Mouse (Mus musculus) spleen, adult 2 months (tissue): Measurements from ENCODE around the gene Etv6. TPM values are rescaled to one million over a fixed set of nuclear protein-coding genes. Genes with fewer than 3 reads are reported as not detected.

Experiments used
- DNase-seq, 2 experiments: peaks; one replicate each; pipeline versions ENCODE4 v3.0.0 to v3.0.0-alpha.2; 2012 to 2021; ENCODE audit warnings: low spot score in 2 of 2, low read depth in 1 of 2
- H3K27ac ChIP-seq: fragments of 200-500 bp; 2 replicates; pipeline ENCODE4 v1.5.1; 2012; ENCODE audit warnings: low read length, inconsistent platforms; ENCODE audit not compliant: insufficient read depth
- H3K27me3 ChIP-seq: fragments of 200-500 bp; 2 replicates; pipeline ENCODE4 v1.6.1; 2012; ENCODE audit warnings: mild to moderate bottlenecking, moderate library complexity, low read length, inconsistent platforms; ENCODE audit not compliant: control insufficient read depth, insufficient read depth
- H3K36me3 ChIP-seq: fragments of 200-500 bp; 2 replicates; pipeline ENCODE4 v1.6.1; 2012; ENCODE audit warnings: mild to moderate bottlenecking, low read length, inconsistent platforms; ENCODE audit not compliant: control insufficient read depth, insufficient read depth
- H3K4me1 ChIP-seq: fragments of 200-500 bp; 2 replicates; pipeline ENCODE4 v1.6.1; 2011; ENCODE audit warnings: inconsistent platforms; ENCODE audit not compliant: control insufficient read depth, insufficient read depth, insufficient read length
- H3K4me3 ChIP-seq: fragments of 200-500 bp; 2 replicates; pipeline ENCODE4 v1.5.1; 2011; ENCODE audit warnings: mild to moderate bottlenecking, inconsistent platforms; ENCODE audit not compliant: insufficient read depth, insufficient read length; ENCODE audit errors: extremely low read depth
- CTCF ChIP-seq: fragments of 200-500 bp; IDR thresholded peaks from 2 replicates; pipeline ENCODE4 v1.5.1; 2011; ENCODE audit warnings: mild to moderate bottlenecking, inconsistent platforms; ENCODE audit not compliant: insufficient read depth, insufficient read length, insufficient replicate concordance; ENCODE audit errors: extremely low read depth
- POLR2A ChIP-seq: fragments of 200-500 bp; IDR thresholded peaks from 2 replicates; pipeline ENCODE4 v1.6.1; 2011; ENCODE audit warnings: low read depth, low read length, inconsistent platforms
- WGBS: fragments of 180-500 bp; shearing (Covaris S2); methylation state at CpG from one replicate; pipeline ENCODE4 v1.1.7; 2018; 5-methylcytosine and 5-hydroxymethylcytosine counted together
- polyA plus RNA-seq: library from polyadenylated mRNA; depleted of rRNA; stranded (reverse); fragments of >200 nt; gene quantifications from 2 replicates; pipeline ENCODE4 v1.2.3, GENCODE M21; 2012

The Etv6 gene
- polyA plus RNA-seq, 1 experiment, result 21.6 TPM

GRCm38 (mm10) chr6:134090875-134091274 is 55.4 kb downstream of the Etv6 start:
- no peaks in the 10 kb centered on the region for H3K36me3 ChIP-seq
- H3K4me3 ChIP-seq, result no peak overlapping the region
- no peaks in the 10 kb centered on the region for H3K27me3 ChIP-seq
- TF ChIP-seq POLR2A (no peak), CTCF (no peak)
- WGBS, result 86% methylated on average over 4 of the region's 4 CpGs
- no peak overlapping the region for H3K27ac ChIP-seq
- H3K4me1 ChIP-seq, result no peaks in the 10 kb centered on the region
- no peak for DNase-seq

- no peaks in the 10 kb centered on the region for H3K36me3 ChIP-seq
- no peaks in the 10 kb centered on the region for H3K27me3 ChIP-seq
- H3K4me3 ChIP-seq, result no peak overlapping the region
- H3K4me1 ChIP-seq, result no peaks in the 10 kb centered on the region
- no peak for TF ChIP-seq CTCF
- no peak for TF ChIP-seq POLR2A
- H3K27ac ChIP-seq, result no peak overlapping the region
- WGBS, result 87% methylated on average over 8 of the region's 8 CpGs
- DNase-seq, result no peak
These were observed 55.9 kb downstream of the Etv6 start for GRCm38 (mm10) chr6:134091398-134091801.

DNA sequence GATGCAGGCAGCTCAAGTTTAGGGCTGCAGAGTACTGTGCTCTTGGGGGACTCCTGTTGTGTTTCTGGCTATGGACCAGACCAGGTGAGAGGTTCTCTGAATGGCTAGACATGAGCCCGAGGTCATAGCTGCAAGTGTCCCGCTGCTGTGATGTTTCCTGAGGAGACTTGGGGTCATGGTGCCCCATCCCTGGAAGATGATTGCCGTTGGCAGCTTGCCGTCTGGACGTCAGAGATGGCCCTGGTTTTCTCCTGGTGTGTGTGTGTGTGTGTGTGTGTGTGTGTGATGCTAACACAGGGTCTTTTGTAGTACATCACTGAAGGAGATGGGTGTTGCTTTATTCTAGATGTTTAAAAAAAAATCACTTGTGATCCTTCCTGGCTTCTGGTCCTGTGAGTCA is 58.6 kb downstream of the Etv6 start:
- WGBS, result 93% methylated on average over 5 of the region's 5 CpGs
- no peaks in the 10 kb centered on the region for H3K27me3 ChIP-seq
- no peaks in the 10 kb centered on the region for H3K36me3 ChIP-seq
- TF ChIP-seq CTCF (no peak), POLR2A (no peak)
- H3K4me1 ChIP-seq, result no peaks in the 10 kb centered on the region
- H3K4me3 ChIP-seq, result no peak overlapping the region
- no peak overlapping the region for H3K27ac ChIP-seq
- no peak for DNase-seq

DNA sequence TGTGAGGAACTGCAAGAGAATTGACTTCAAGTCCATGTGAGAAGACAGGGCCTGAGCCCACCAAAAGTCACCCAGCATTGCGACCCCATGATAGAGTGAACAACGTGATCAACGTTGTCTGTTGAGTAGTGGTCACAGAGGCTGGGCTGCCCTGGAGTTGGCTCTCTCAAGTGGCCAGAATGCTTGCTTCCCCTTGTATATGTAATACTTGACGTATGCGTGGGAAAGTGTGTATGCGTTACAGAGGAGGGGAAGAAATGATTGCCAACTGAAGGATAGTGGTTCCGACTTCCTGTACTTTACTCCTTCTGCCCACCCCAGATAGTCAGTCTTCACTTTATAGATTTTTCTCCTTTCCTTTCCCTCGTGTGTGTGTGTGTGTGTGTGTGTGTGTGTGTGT is 59.1 kb downstream of the Etv6 start:
- no peak overlapping the region for H3K27ac ChIP-seq
- 65% methylated on average over 8 of the region's 8 CpGs for WGBS
- H3K36me3 ChIP-seq, result no peaks in the 10 kb centered on the region
- no peaks in the 10 kb centered on the region for H3K4me1 ChIP-seq
- TF ChIP-seq POLR2A (no peak), CTCF (no peak)
- no peak for DNase-seq
- H3K27me3 ChIP-seq, result no peaks in the 10 kb centered on the region
- no peak overlapping the region for H3K4me3 ChIP-seq

- H3K27ac ChIP-seq, result no peak overlapping the region
- no peaks in the 10 kb centered on the region for H3K4me1 ChIP-seq
- WGBS, result 49% methylated on average over 4 of the region's 4 CpGs
- H3K4me3 ChIP-seq, result no peak overlapping the region
- DNase-seq, result no peak
- H3K36me3 ChIP-seq, result no peaks in the 10 kb centered on the region
- TF ChIP-seq CTCF (no peak), POLR2A (no peak)
- H3K27me3 ChIP-seq, result no peaks in the 10 kb centered on the region
These were observed 60.1 kb downstream of the Etv6 start for GRCm38 (mm10) chr6:134095582-134095981.

DNA sequence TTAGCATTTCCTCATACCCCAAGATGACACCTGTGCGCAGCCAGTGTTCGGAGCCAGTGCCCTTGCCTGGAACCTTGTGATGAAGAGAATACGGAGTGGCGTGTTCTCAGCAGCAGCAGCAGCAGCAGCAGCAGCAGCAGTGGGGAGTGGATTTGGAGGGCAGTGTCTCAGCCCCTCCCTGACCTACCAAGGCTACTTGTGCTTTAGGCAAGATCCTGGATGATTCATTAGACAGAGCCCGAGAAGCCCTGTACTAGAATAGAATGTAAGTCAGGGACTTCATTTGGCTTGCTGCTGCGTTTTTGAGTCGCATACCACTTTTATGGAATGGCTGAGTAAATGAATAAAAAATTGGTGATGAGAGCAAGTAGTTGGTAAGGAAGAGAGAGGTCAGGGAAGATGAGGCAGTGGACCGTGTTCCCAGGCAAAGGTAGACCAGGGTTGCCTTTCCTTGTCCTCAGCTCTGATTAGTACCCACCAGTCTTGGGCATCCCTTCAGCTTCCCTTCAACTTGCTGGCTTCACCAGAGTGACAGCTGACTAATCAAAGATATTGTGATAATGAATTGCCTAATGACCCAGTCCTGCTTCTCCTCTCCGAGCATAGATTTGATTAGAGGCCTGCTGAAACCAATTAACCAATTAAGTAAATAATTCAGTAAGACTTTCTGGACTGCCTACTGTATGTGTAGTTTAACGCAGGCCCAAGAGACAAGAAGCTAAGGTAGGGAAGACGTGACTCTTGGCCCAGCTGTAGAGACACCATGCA is 64.7 kb downstream of the Etv6 start:
- DNase-seq, result no peak
- WGBS, result 93% methylated on average over 11 of the region's 11 CpGs
- TF ChIP-seq POLR2A (no peak), CTCF (no peak)
- Histone ChIP-seq H3K4me1 (no peaks in the 10 kb centered on the region), H3K27me3 (no peaks in the 10 kb centered on the region), H3K27ac (no peak overlapping the region), H3K36me3 (no peaks in the 10 kb centered on the region), H3K4me3 (no peak overlapping the region)

DNA sequence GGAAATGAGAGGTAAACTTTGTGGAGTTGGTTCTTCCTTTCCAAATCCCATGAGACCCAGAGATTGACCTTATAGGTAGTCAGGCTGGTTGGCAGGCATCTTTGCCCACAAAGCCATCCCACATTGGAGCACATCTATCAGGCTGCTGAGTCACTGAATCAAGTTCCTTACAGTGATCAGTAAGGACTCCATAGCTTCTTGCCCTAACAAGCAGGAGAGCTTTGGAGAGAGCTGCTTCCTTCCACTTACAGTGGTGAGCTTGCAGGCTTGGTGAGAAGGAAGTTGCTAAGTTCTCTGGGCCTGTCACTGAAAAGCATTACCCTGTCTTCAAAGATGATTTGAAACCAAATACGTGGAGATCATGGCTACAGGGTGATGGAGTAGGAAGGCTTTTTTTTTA is 66.9 kb downstream of the Etv6 start:
- H3K36me3 ChIP-seq, result no peaks in the 10 kb centered on the region
- no peak overlapping the region for H3K4me3 ChIP-seq
- no peaks in the 10 kb centered on the region; the same call in 1 of the 2 replicates for H3K4me1 ChIP-seq
- DNase-seq, result no peak
- no peak overlapping the region for H3K27ac ChIP-seq
- H3K27me3 ChIP-seq, result no peaks in the 10 kb centered on the region
- WGBS, result 41% methylated on average over 1 of the region's 1 CpGs
- TF ChIP-seq CTCF, result no peak
- no peak for TF ChIP-seq POLR2A
